Mouse (Mus musculus) olfactory bulb, adult 2 months (tissue): Measurements from ENCODE around the gene Uprt.

ENCODE experiments used
- CTCF ChIP-seq: fragments of 200-500 bp; IDR thresholded peaks from 2 replicates; pipeline ENCODE4 v1.5.1; 2012; ENCODE audit warnings: low read depth, mild to moderate bottlenecking, low read length, moderate library complexity; ENCODE audit not compliant: insufficient read depth
- POLR2A ChIP-seq: fragments of 200-500 bp; IDR thresholded peaks from 2 replicates; pipeline ENCODE4 v1.6.1; 2012; ENCODE audit warnings: mild to moderate bottlenecking, low read depth, low read length, moderate library complexity; ENCODE audit not compliant: insufficient read depth

DNA sequence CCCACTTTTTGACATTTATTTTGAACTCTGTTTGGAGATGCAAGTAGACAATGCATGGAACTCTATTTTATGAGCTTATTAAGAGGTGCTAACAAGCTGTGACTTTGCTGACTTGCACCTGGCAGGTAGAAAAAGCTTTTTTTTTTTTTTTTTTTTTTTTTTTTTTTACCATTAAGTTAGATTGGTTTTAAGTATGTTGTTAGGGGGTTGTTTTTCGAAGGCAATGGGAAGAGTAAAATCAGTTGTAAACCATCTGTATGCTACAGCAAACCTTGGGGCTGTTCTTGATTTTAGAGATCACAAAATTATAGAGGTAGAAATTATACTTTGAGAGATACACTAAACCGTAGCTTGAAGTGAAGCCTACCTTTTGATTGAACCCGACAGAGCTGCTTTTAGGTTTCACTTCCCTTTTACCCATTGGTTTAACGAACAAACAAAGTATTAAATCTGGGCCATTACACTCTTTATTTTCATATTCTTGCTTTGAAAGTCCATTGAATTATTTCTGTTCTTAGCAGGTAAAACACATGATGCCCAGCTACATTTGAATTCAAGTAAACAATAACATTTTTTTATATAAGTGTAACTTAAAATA, 6.4 kb downstream of the Uprt start:
- TF ChIP-seq POLR2A (no peak), CTCF (no peak)
